Mouse (Mus musculus) left cerebral cortex, postnatal 25 days (tissue): Measurements from ENCODE around the gene Unc5c. TPM values are rescaled to one million over a fixed set of nuclear protein-coding genes. Genes with fewer than 3 reads are reported as not detected.

Experiments
- DNase-seq, 2 experiments: peaks; one replicate each; pipeline ENCODE4 v3.0.0; 2022; ENCODE audit warnings: low spot score in 2 of 2, mixed read lengths in 1 of 2
- intact Hi-C: fragments of 180-260 bp; cut with DNase I; formaldehyde crosslinking; loops from one replicate; pipeline ENCODE4 v1.15.1; 2025
- total RNA-seq, 2 experiments: library from RNA; stranded (reverse); gene quantifications; 2 replicates each; pipeline ENCODE4 v1.2.3; 2021

The Unc5c gene
- total RNA-seq, 2 experiments from 2014 or later, result 31.0 to 36.2 TPM

DNA sequence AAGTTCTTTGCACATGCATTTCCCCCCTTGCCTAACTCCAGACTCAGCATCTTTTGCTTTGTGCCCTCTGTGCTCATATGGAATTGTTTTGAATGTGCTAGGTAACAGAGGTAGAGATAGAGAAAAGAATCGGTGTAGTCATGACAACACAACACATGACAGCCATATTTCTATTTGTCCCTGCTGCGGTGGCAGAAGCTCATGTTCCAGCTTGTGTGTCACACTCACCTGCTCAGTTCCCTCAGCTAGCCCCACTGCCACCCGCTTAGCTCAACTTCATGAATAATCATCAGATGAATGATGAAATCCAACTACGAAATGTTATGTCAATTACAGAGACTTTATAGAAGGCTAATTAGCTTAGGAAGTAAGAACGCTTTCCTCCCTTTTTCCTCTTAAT is 128.2 kb downstream of the Unc5c start:
- intact Hi-C loops, result no loop called here
- no peak for DNase-seq

GRCm38 (mm10) chr3:141594120-141594519 is 129.1 kb downstream of the Unc5c start:
- intact Hi-C loops, result no loop called here
- no peak for DNase-seq

- intact Hi-C loops, result no loop called here
- DNase-seq, result no peak
Observed at GRCm38 (mm10) chr3:141595073-141595472, 130.1 kb downstream of the Unc5c start.

- intact Hi-C loops, result no loop called here
- no peak for DNase-seq
Observed at GRCm38 (mm10) chr3:141596461-141596860, 131.4 kb downstream of the Unc5c start.

- DNase-seq, result no peak
- intact Hi-C loops, result no loop called here
Observed at GRCm38 (mm10) chr3:141596881-141597280, 131.9 kb downstream of the Unc5c start.

DNA sequence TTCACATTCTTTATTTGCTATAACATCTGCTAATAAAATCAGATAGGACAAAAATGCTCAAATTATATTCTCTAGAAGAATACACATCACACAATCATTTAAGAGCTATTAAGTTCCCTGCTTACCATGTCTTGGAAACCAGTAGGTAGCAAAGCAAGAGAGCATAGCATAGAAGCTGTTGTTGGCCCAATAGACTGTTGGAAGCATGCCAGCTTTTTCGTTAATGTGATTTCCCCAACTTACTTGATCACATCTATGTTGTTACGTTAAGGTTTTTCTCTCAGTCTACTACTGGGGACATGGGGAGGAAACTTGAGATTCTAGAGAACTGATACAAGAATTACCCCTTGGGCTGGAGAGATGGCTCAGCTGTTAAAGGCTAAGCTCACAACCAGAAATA is 133.0 kb downstream of the Unc5c start:
- DNase-seq, result no peak
- intact Hi-C loops, result no loop called here

DNA sequence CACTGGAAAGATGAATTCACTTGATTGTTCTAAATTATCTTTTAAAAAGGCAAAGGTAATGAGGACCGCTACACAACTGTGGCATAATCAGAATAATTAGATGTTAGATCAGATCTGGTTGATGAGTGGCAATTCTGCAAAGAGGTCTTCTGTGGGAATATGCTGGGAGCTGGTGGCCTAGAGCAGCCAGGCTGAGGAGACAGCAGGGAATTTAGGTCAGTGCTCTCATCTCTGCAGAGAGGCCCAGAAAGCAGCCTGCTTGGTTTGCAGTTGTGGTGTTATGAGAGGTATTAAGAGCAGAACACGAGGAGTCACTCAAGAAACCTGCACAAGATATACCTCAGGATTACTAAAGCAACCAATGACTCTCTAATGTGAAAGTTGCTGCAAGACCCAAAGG is 133.9 kb downstream of the Unc5c start:
- intact Hi-C loops, result no loop called here
- peak in 1 of 2 experiments; percentile 26 for DNase-seq

GRCm38 (mm10) chr3:141601072-141601549 is 136.1 kb downstream of the Unc5c start:
- intact Hi-C loops, result no loop called here
- DNase-seq, result peak in 1 of 2 experiments; percentile 53

DNA sequence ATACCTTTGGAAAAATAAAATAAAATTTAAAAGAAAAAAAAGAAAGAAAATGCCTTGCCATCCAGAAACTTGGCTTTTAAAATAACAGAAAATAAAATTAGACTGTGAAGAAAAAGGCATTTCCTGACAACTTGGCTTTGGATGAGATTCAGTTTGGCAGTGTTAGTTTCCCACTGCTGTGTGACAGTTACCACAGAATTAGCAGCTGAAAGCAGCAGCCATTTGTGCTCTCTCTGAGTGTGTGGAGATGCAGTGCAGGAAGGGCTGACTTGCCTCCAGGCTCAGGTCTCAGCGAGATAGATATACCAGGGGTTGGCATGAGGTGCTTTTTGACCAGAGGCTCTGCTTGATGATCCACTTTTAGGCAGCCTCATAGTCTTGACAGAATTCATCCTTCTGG is 151.7 kb downstream of the Unc5c start:
- intact Hi-C loops, result loop anchor here (10.0 kb wide), 1 partner anchor 152 kb away; the partner anchor contains the start of gene Unc5c
- DNase-seq, result peak; percentile 37 to 87

GRCm38 (mm10) chr3:141618675-141619074 is 153.7 kb downstream of the Unc5c start:
- intact Hi-C loops, result loop anchor here (10.0 kb wide), 1 partner anchor 154 kb away; the partner anchor contains the start of gene Unc5c
- no peak for DNase-seq

DNA sequence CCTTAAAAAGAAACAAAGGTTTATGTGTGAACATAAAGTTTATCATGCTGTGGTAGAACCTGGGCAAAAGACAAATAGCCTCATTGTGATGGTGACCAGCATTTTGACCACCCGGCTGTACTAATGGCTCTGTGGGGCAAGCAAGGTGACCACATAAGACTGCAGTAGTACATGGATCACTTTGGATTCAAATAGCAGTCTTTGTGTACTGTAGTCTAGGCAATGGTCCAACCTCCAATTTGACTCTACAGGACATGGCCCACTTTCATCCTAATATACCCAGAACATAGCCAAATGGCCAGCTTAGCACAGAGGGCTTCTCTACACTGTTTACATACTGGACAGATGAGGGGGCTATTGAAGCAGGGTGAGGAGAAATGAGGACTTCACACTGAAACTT is 156.5 kb downstream of the Unc5c start:
- intact Hi-C loops, result no loop called here
- DNase-seq, result no peak

DNA sequence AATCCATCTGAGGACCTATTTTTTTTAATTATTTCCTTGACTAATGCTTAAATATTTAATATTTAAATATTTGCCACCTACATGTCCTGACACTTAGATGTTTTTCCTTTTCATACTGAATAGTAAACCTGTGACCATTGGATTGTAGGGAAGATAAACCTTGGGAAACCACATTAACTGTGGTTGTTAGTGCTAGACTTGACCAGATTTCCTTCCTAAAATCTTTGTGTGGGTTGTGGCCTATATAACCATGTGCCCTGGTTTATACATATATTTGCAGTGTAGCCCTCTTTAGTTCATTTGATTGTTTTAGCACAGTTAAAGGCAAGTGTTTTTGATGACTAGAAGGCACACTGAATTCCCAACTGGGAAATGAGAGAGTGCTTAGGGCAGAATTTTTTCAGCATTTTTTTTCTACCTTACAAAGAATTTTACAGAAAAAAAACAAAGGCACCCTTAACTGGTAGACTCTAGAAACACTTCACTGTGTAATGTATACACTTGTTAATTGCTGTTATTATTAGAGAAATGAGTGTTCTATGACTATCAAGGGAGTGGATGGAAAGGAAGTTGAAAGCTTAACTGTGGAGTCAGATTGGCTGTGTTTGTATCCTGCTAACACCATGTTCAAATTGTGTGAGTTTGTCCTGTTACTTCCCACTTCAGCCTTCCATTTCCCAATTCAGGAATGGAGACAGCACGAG is 162.1 kb downstream of the Unc5c start:
- intact Hi-C loops, result no loop called here
- no peak for DNase-seq

DNA sequence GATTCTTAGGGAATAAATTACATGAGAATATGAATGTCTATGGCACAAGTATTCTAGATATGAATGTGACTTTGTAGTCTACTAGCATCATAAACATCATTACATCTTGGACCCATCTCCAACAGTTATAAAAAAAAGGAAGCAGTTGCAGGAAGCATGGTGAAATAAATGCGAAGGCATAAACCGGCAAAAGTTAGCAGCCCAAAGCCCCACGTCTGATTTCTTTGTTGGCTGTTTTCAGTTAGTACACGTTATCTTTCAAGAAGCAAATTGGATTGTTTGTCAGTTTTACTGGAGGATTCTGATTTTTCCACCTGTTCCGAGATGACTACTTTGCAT is 162.6 kb downstream of the Unc5c start:
- no peak for DNase-seq
- intact Hi-C loops, result no loop called here

DNA sequence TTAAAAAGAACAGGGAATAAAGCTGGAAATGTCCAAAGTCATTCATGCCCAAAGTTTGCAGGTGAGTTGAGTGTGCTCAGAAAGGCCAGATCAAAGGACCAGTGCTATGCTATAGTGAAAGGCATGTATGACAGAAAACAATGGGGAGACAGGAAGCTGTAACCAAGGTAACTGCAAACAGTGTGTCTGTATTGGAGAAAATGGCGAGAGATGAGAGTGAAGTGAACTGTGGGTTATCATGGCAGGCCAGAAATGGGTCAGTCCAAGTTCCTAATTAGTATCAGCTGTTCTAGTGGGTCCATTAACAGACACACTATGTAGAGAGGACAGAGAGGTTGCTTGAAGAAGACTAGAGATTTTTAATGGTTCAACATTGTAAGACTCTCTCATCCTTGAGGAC is 164.4 kb downstream of the Unc5c start:
- no peak for DNase-seq
- intact Hi-C loops, result no loop called here

GRCm38 (mm10) chr3:141637900-141638299 is 172.9 kb downstream of the Unc5c start:
- intact Hi-C loops, result no loop called here
- no peak for DNase-seq

GRCm38 (mm10) chr3:141644264-141644663 is 179.2 kb downstream of the Unc5c start:
- intact Hi-C loops, result no loop called here
- DNase-seq, result no peak

DNA sequence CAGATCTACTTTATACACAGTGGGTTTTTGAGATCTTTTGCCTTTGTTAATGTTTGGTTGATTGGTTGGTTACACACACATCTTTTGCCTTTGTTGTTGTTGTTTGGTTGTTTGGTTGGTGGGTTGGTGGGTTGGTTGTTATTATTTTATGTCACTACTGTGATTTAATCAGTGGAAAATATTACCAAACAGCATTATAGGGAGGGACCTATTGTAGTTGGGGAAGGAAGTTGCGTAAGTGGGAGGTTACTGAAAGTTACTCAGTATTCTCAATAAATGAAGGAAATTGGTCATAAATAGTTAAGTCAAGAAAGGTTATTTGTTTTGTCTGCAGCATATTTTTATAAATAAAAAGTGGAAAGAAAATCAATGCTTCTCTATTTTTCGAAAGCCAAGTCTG is 181.6 kb downstream of the Unc5c start:
- intact Hi-C loops, result no loop called here
- DNase-seq, result no peak

- intact Hi-C loops, result no loop called here
Observed at GRCm38 (mm10) chr3:141650658-141651057, 185.6 kb downstream of the Unc5c start.

DNA sequence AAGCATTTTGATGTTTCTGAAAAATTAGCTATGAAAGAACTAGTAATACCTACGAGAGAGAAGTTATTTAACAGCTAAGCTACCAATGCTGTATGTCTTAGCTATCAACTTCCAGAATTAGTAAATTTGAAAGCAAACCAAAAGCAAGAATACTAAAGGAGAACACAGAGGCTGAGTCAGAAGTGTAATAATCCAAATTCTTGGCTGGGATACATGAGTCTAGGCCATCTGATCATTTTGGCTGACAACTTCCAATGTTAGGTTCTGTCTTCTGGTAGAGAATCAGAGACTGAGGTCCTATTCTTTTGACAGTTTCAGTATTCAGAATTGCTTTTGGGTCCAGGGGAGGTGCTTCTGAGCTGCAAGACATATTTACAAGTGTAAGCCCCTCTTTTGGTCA is 188.9 kb downstream of the Unc5c start:
- intact Hi-C loops, result no loop called here
- peak in 1 of 2 experiments; percentile 35 for DNase-seq

More at GRCm38 (mm10) chr3:141650658-141651057, 185.6 kb downstream of the Unc5c start:
- no peak for DNase-seq

GRCm38 (mm10) chr3:141659041-141659789 is 194.2 kb downstream of the Unc5c start:
- DNase-seq, result no peak
- intact Hi-C loops, result no loop called here
